Mouse (Mus musculus): ENCODE results near the gene Ccng2. TPM values are rescaled to one million over a fixed set of nuclear protein-coding genes. Genes with fewer than 3 reads are reported as not detected.

Ccng2 gene
- 86.8 and 113 TPM in 2 replicates for polyA plus RNA-seq (2012; rRNA removed)

GRCm38 (mm10) chr5:93266883-93267704 lies at the start of gene Ccng2:
Ccng2 (plus strand) TSS chr5:93267257.

Other genes with a start within 250 kb of the Ccng2 start
- gene Sowahb, start 222.2 kb upstream of the Ccng2 start, polyA plus RNA-seq (2012; rRNA removed) = 0.02 and 0.08 TPM in 2 replicates
- gene Sept11, start 173.8 kb upstream of the Ccng2 start, polyA plus RNA-seq (2012; rRNA removed) = 122 TPM in 2 replicates
- 114 and 148 TPM in 2 replicates for gene Ccni, start 60.8 kb upstream of the Ccng2 start, polyA plus RNA-seq (2012; rRNA removed)
- 0.47 and 0.68 TPM in 2 replicates for gene 2010109A12Rik, start 60.7 kb upstream of the Ccng2 start, polyA plus RNA-seq (2012; rRNA removed)